ENCODE assay signal across 7 mouse cellular contexts in the genomic region with DNA sequence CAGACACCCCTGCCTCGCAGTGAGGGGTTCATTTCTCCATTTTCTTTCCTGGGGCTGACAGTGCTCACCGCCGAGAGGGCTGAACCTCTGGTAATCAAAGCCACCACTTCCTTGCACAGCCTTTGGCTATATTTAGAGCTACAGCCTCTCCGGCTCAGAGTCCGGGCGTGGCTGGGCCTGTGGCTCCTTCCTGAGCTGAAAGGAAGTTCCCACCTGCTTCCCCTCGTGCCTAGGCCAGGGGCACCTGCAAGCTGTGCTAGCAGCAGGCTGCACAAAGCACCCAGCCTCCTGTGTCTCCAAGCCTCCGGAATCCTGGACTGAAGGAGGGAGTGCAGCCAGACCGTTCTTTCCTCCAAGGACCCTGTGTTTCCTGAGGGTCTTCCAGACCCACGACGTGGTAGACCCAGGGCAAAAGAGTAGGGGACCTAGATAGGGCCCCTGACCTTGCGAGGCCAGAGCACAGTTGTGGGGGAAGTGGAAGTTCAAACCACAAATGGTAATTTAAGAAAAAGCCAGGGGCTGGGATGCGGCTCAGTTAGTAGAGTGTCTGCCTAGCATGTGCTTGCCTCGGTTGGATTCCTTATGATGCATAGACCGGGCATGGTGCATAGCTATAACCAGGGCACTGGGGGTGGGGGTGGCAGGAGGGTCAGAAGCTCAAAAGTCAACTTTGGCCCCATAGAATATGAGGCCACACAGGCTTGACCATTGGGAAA. TPM values are rescaled to one million over a fixed set of nuclear protein-coding genes. Genes with fewer than 3 reads are reported as not detected.
DNase-seq lines count a peak whose midpoint lies in the region; ATAC-seq and TF ChIP-seq lines count a peak whose summit lies in the region.

No protein-coding gene starts in this region.

- no peak for ATAC-seq in intestine, postnatal 0 days

- no peak overlapping the region for H3ac ChIP-seq in myocyte (ENCODE audit: control insufficient read depth, insufficient read length)

- no peak overlapping the region for H3K4me2 ChIP-seq in intestine, postnatal 0 days (replicated peaks; ENCODE audit: low read depth)
- H3K4me2 ChIP-seq in myocyte (ENCODE audit: low read depth) = peak overlapping the region; percentile 42

- H3K27ac ChIP-seq in intestine, postnatal 0 days (ENCODE audit: low read depth, low read length) = 0 out of 2 replicates have a peak overlapping the region, but pooled peaks have one; percentile 5

- no peak for TF ChIP-seq POLR2A in myocyte (IDR thresholded peaks at IDR 0.05; ENCODE audit: insufficient read length, low read depth)

- H3K4me1 ChIP-seq in intestine, postnatal 0 days (replicated peaks; ENCODE audit: control insufficient read depth, insufficient read depth, low read length) = 0 out of 2 replicates have a peak, but pooled peaks cover 3% of the 10 kb centered on the region

- H3K36me3 ChIP-seq in intestine, postnatal 0 days (ENCODE audit: control insufficient read depth, insufficient read depth) = no peaks in the 10 kb centered on the region
- H3K36me3 ChIP-seq in myocyte (ENCODE audit: control insufficient read depth, insufficient read depth) = no peaks in the 10 kb centered on the region

- H3K79me2 ChIP-seq in myocyte (ENCODE audit: control insufficient read depth, insufficient read depth) = no peaks in the 10 kb centered on the region

- no peaks in the 10 kb centered on the region for H3K9me3 ChIP-seq in intestine, postnatal 0 days (ENCODE audit: control insufficient read depth)

- no peak overlapping the region for H3K4me3 ChIP-seq in intestine, postnatal 0 days (ENCODE audit: low read depth, low read length)
- no peak overlapping the region for H3K4me3 ChIP-seq in myocyte

- no peaks in the 10 kb centered on the region for H3K27me3 ChIP-seq in intestine, postnatal 0 days (replicated peaks; ENCODE audit: control insufficient read depth, insufficient read depth, low read length)
- H3K27me3 ChIP-seq in myocyte (ENCODE audit: control insufficient read depth, insufficient read depth, insufficient read length) = no peaks in the 10 kb centered on the region

- 58% methylated on average over 15 of the region's 15 CpGs for WGBS in intestine, postnatal 0 days

- TF ChIP-seq CTCF in intestine, postnatal 0 days (IDR thresholded peaks at IDR 0.05; ENCODE audit: low read depth) = no peak

- H3K9ac ChIP-seq in intestine, postnatal 0 days (ENCODE audit: low read depth, low read length) = no peak overlapping the region

- DNase-seq in CD8-positive naive resting alpha-beta T cell, adult 2 months (ENCODE audit: low read depth in 2 of 2, low spot score in 2 of 2) = peak; percentile 52 to 60
- DNase-seq in ZHBTc4 (ENCODE audit: low read depth, low spot score) = peak; percentile 58
- no peak for DNase-seq in testis, postnatal 14 days (ENCODE audit: low spot score)
- no peak for DNase-seq in retina, postnatal 1 day
- DNase-seq in embryo, embryonic 11 days = no peak

TF ChIP-seq in myocyte, 11 proteins besides CTCF, POLR2A, EP300 and RAD21:
- peak in 2 of 3 experiments; percentile 39 to 79 for TF ChIP-seq MYOD1 (IDR thresholded peaks at IDR 0.05; ENCODE audit: control insufficient read depth in 1 of 3, insufficient read length in 2 of 3, low read depth in 2 of 3)
- no peak for TF ChIP-seq SRF (IDR thresholded peaks at IDR 0.05; ENCODE audit: control insufficient read depth, insufficient read length, low read depth)
- no peak for TF ChIP-seq TCF12 (IDR thresholded peaks at IDR 0.05; ENCODE audit: insufficient read depth, poor library complexity, severe bottlenecking)
- TF ChIP-seq MYOG (IDR thresholded peaks at IDR 0.05; ENCODE audit: control insufficient read depth in 1 of 3, insufficient read depth in 1 of 3, insufficient read length in 2 of 3, low read depth in 2 of 3) = peak in 2 of 3 experiments; percentile 25 to 86
TF ChIP-seq in myocyte: peak in this region for 2.

RNA-seq across cellular contexts. Expression of a gene that starts 26.4 kb away (rescaled TPM):
- polyA plus RNA-seq in intestine, postnatal 0 days (2015; fragmentation: Nextera tagmentation; extraction: Ambion mirVana) = 39.0 and 39.8 TPM in 2 replicates
- polyA plus RNA-seq in myocyte (2012; fragmentation: generic; extraction: Trizol) = 124 TPM

RNA-seq across cellular contexts. Expression of a gene that starts 46.8 kb away (rescaled TPM):
- 62.8 and 63.5 TPM in 2 replicates for polyA plus RNA-seq in intestine, postnatal 0 days (2015; fragmentation: Nextera tagmentation; extraction: Ambion mirVana)
- polyA plus RNA-seq in myocyte (2012; fragmentation: generic; extraction: Trizol) = 68.4 TPM

Comparison
In these comparisons a context has a peak if more than half of its experiments do, and no peak if none do; other contexts are left out.
1. DNase-seq: peak in CD8-positive naive resting alpha-beta T cell, adult 2 months (2 of 2) and ZHBTc4 (single experiment); none in testis, postnatal 14 days (single experiment), retina, postnatal 1 day (single experiment) and embryo, embryonic 11 days (single experiment).